Mouse (Mus musculus) left cerebral cortex, adult 2 months (tissue): Measurements from ENCODE around the gene Gm12117. TPM values are rescaled to one million over a fixed set of nuclear protein-coding genes. Genes with fewer than 3 reads are reported as not detected.

Experiments used
- DNase-seq, 2 experiments: peaks; one replicate each; pipeline ENCODE4 v3.0.0; 2021 to 2022; ENCODE audit warnings: low spot score in 2 of 2, mixed read lengths in 1 of 2; ENCODE audit errors: extremely low spot score in 1 of 2
- H3K27ac ChIP-seq: fragments of 200-600 bp; 2 replicates; pipeline ENCODE4 v1.8.1; 2022
- H3K4me3 ChIP-seq: fragments of 200-600 bp; 2 replicates; pipeline ENCODE4 v1.8.1; 2022
- CTCF ChIP-seq: fragments of 200-600 bp; IDR thresholded peaks from 2 replicates; pipeline ENCODE4 v1.8.1; 2022; ENCODE audit warnings: antibody characterized with exemption, mild to moderate bottlenecking, moderate library complexity
- intact Hi-C: fragments of 180-260 bp; cut with DNase I; formaldehyde crosslinking; loops from one replicate; pipeline ENCODE4 v1.15.1; 2025
- total RNA-seq, 2 experiments: library from RNA; stranded (reverse); gene quantifications; 2 replicates each; pipeline ENCODE4 v1.2.3; 2021

Gene Gm12117
- total RNA-seq, 2 experiments from 2014 or later: 0.72 TPM; not detected in 1

- intact Hi-C loops: no loop called here
- Histone ChIP-seq H3K4me3 (no peak overlapping the region), H3K27ac (no peak overlapping the region)
- no peak for TF ChIP-seq CTCF
- no peak for DNase-seq
Measured at GRCm38 (mm10) chr11:33232056-33232455, 44.5 kb downstream of the Gm12117 start.

GRCm38 (mm10) chr11:33228186-33228585 is 48.4 kb downstream of the Gm12117 start:
- TF ChIP-seq CTCF: no peak
- DNase-seq: no peak
- no peak overlapping the region for H3K27ac ChIP-seq
- H3K4me3 ChIP-seq: no peak overlapping the region
- intact Hi-C loops: no loop called here

GRCm38 (mm10) chr11:33226516-33226915 is 50.0 kb downstream of the Gm12117 start:
- intact Hi-C loops: no loop called here
- Histone ChIP-seq H3K4me3 (no peak overlapping the region), H3K27ac (no peak overlapping the region)
- no peak for TF ChIP-seq CTCF
- DNase-seq: no peak

Other genes starting within 250 kb of the Gm12117 start
- gene Fgf18, start 129.3 kb downstream of the Gm12117 start, total RNA-seq: 1 to 10 TPM; 1.9 to 2.6 TPM
- 100 to 1,000 TPM; 146 to 152 TPM for gene Npm1, start 113.5 kb downstream of the Gm12117 start, total RNA-seq
- not detected for gene Tlx3, start 73.1 kb downstream of the Gm12117 start, total RNA-seq
- gene Ranbp17, start 237.0 kb upstream of the Gm12117 start, total RNA-seq: 1 to 10 TPM; 7.4 to 7.6 TPM